Comparison of ENCODE assay signal across 8 mouse cellular contexts in the genomic region with DNA sequence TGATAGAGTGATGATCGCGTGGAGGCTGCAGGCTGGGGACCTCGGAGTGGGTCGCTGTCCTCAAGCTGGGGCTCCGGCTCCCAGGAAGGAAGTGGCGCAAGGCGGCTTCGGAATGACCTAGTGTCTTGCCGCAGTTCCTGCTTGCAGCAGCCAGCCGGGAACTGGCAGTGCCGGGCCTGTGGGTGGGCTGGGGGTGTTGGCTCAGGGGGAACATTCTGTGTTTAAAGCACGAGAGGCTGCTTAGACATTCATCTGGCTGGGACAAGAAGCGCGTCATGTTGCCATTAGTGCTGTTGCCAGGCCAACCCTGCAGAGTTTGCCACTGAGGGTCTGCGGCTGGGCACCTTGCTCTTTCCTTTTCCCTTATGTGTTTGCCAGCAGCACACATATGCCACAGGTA.
DNase-seq lines count a peak whose midpoint lies in the region; ATAC-seq and TF ChIP-seq lines count a peak whose summit lies in the region.

No protein-coding gene starts in this region.

- no peaks in the 10 kb centered on the region for H3K27me3 ChIP-seq in stomach, embryonic 16.5 days (ENCODE audit: control insufficient read depth, insufficient read depth, low read length)
- H3K27me3 ChIP-seq in kidney, embryonic 15.5 days, result no peaks in the 10 kb centered on the region

- H3K9ac ChIP-seq in stomach, embryonic 16.5 days (ENCODE audit: low read length), result no peak overlapping the region
- no peak overlapping the region for H3K9ac ChIP-seq in kidney, embryonic 15.5 days

- peak; percentile 30 to 49 for DNase-seq in lung, adult 18-20 months
- no peak for DNase-seq in lung, adult 2 months
- peak; percentile 49 to 51 for DNase-seq in layer of hippocampus, postnatal 25 days (ENCODE audit: extremely low spot score in 1 of 2, low spot score in 1 of 2)
- DNase-seq in gastrocnemius, postnatal 36 days, result no peak
- no peak for DNase-seq in adipocyte (ENCODE audit: low spot score)

- no peaks in the 10 kb centered on the region for H3K36me3 ChIP-seq in stomach, embryonic 16.5 days (ENCODE audit: control insufficient read depth, insufficient read depth, low read length)
- no peaks in the 10 kb centered on the region for H3K36me3 ChIP-seq in kidney, embryonic 15.5 days

- peak; percentile 65 for ATAC-seq in megakaryocyte, adult 5-6 weeks (ENCODE audit: poor library complexity, severe bottlenecking)
- no peak for ATAC-seq in stomach, embryonic 16.5 days (ENCODE audit: insufficient read depth, low FRiP score)
- no peak for ATAC-seq in kidney, embryonic 15.5 days (replicated peaks; ENCODE audit: low FRiP score)

- no peak overlapping the region for H3K4me3 ChIP-seq in lung, adult 2 months (replicated peaks; ENCODE audit: extremely low read depth, low read depth, low read length)
- no peak overlapping the region for H3K4me3 ChIP-seq in stomach, embryonic 16.5 days (replicated peaks; ENCODE audit: low read length)
- no peak overlapping the region for H3K4me3 ChIP-seq in kidney, embryonic 15.5 days (replicated peaks)

- TF ChIP-seq POLR2A in lung, adult 2 months (IDR thresholded peaks at IDR 0.05; ENCODE audit: borderline replicate concordance, extremely low read depth, low read depth, low read length), result no peak

- TF ChIP-seq CTCF in lung, adult 2 months (IDR thresholded peaks at IDR 0.05; ENCODE audit: insufficient read depth, low read length), result no peak

- H3K9me3 ChIP-seq in stomach, embryonic 16.5 days (replicated peaks; ENCODE audit: control insufficient read depth, low read length), result no peaks in the 10 kb centered on the region
- no peaks in the 10 kb centered on the region for H3K9me3 ChIP-seq in kidney, embryonic 15.5 days (replicated peaks)

- H3K4me2 ChIP-seq in stomach, embryonic 16.5 days (ENCODE audit: low read depth, low read length), result peak overlapping the region; percentile 16; the same call in 1 of the 2 replicates
- no peak overlapping the region for H3K4me2 ChIP-seq in kidney, embryonic 15.5 days

- intact Hi-C loops in gastrocnemius, postnatal 36 days (cut with DNase I), result no loop called here

- 45% methylated on average over 15 of the region's 15 CpGs for WGBS in lung, adult 2 months
- WGBS in stomach, embryonic 16.5 days, result 47% methylated on average over 15 of the region's 15 CpGs
- WGBS in kidney, embryonic 15.5 days, result 64% methylated on average over 15 of the region's 15 CpGs

- H3K4me1 ChIP-seq in lung, adult 2 months (ENCODE audit: control insufficient read depth, insufficient read depth, low read length), result peaks cover 6% of the 10 kb centered on the region
- H3K4me1 ChIP-seq in stomach, embryonic 16.5 days (ENCODE audit: control insufficient read depth, insufficient read depth, low read length), result peaks cover 30% of the 10 kb centered on the region
- H3K4me1 ChIP-seq in kidney, embryonic 15.5 days, result peaks cover 37% of the 10 kb centered on the region

- H3K27ac ChIP-seq in stomach, embryonic 16.5 days (ENCODE audit: low read length), result no peak overlapping the region
- no peak overlapping the region for H3K27ac ChIP-seq in kidney, embryonic 15.5 days

Comparison
In these comparisons a context has a peak if more than half of its experiments do, and no peak if none do; other contexts are left out.
1. DNase-seq: peak in lung, adult 18-20 months (2 of 2) and layer of hippocampus, postnatal 25 days (2 of 2); none in lung, adult 2 months (single experiment), gastrocnemius, postnatal 36 days (0 of 2) and adipocyte (single experiment).